ENCODE assay signal across 9 mouse cellular contexts in genomic region chr5:66866019-66866418, GRCm38 (mm10).
DNase-seq lines count a peak whose midpoint lies in the region; TF ChIP-seq lines count a peak whose summit lies in the region.
"Had no signal": no experiment of that assay in that cellular context is flagged by ENCODE, and none has a peak within 500 bp of the region (broad histone marks: within the 10 kb centered on the region; RNA-seq: fewer than 3 reads in every experiment).

No protein-coding gene starts in this region.

- H3K27ac ChIP-seq in gastrocnemius, adult 2 months = no peak overlapping the region

- no peak overlapping the region for H3K4me3 ChIP-seq in gastrocnemius, adult 2 months
- H3K4me3 ChIP-seq: megakaryocyte, embryonic 14.5 days had no signal

- intact Hi-C loops in gastrocnemius, adult 2 months (cut with DNase I) = no loop called here
- intact Hi-C loops in gastrocnemius, postnatal 14 days (cut with DNase I; ENCODE audit: low total_unique reads) = no loop called here

- peak; percentile 44 for DNase-seq in gastrocnemius, adult 2 months
- no peak for DNase-seq in gastrocnemius, postnatal 14 days
- DNase-seq in MN1 (ENCODE audit: low spot score) = peak; percentile 34
- peak; percentile 90 to 91 for DNase-seq in cerebellum, postnatal 14 days
- DNase-seq in layer of hippocampus, adult 8-10 months (ENCODE audit: low spot score in 2 of 2) = peak; percentile 49 to 56
- DNase-seq in right cerebral cortex, postnatal 14 days = peak; percentile 58
- DNase-seq in spleen, postnatal 4 days (ENCODE audit: low spot score in 2 of 2) = no peak
- no peak for DNase-seq in yolk sac, embryonic 10.5 days (ENCODE audit: low spot score)

- TF ChIP-seq CTCF in gastrocnemius, adult 2 months (IDR thresholded peaks at IDR 0.05) = no peak

Comparison
In these comparisons a context has a peak if more than half of its experiments do, and no peak if none do; other contexts are left out.
1. DNase-seq: peak in gastrocnemius, adult 2 months (single experiment), MN1 (single experiment), cerebellum, postnatal 14 days (2 of 2), layer of hippocampus, adult 8-10 months (2 of 2) and right cerebral cortex, postnatal 14 days (single experiment); none in gastrocnemius, postnatal 14 days (single experiment), spleen, postnatal 4 days (0 of 2) and yolk sac, embryonic 10.5 days (single experiment).